Mouse (Mus musculus) layer of hippocampus, adult 2 months (tissue): ENCODE measurements around the gene Drc3. TPM values are rescaled to one million over a fixed set of nuclear protein-coding genes. Genes with fewer than 3 reads are reported as not detected.
A peak's percentile ranks its signal among the peaks of the same experiment; 100 is the strongest.

ENCODE experiments used
- DNase-seq, 2 experiments: peaks; one replicate each; pipeline ENCODE4 v3.0.0; 2022; ENCODE audit warnings: low spot score in 2 of 2
- H3K27ac ChIP-seq: fragments of 200-600 bp; 2 replicates; pipeline ENCODE4 v1.8.1; 2022
- H3K4me3 ChIP-seq: fragments of 200-600 bp; 2 replicates; pipeline ENCODE4 v1.8.1; 2022; ENCODE audit warnings: mild to moderate bottlenecking
- CTCF ChIP-seq: fragments of 200-600 bp; conservative IDR thresholded peaks from 2 replicates; pipeline ENCODE4 v1.8.1; 2022; ENCODE audit warnings: antibody characterized with exemption, mild to moderate bottlenecking, moderate library complexity
- total RNA-seq, 2 experiments: library from RNA; stranded (reverse); gene quantifications; 2 replicates each; pipeline ENCODE4 v1.2.3; 2021

Drc3 gene
- total RNA-seq, 2 experiments from 2014 or later: 6.4 to 8.0 TPM

DNA sequence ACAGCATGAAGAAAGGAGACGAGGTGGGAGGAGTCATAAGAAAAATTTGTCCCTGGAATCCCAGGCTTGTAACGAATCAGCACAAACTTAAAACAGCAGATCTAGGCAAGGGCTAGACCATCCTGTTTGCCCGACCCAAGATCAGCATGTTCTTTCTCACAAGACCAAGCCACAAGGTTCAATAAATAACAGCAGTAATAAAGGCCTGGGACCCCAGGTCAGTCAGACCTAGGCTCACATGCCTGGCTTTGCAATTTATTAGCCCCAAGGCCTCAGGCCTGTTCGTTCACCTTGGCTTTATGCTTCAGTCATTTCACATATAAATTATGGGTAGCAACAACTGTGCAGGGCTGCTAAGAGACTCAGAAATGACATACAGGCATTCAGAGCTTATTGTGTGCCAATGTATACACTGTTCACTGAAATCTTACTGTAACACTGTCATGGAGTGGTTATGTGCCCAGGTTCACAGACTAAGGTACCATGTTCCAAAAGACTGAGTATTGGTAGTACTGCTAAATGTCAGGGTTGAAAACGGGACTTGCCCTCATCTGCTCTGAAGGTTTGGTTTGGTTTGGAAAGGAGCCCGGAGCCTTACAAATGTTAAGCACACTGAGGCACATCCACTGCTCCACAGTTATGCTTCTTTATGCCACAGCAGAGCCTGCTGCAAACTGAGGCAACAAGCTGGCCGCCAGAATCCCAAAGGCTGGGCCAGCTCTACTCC is 35.6 kb upstream of the Drc3 start:
- H3K27ac ChIP-seq: peak overlapping the region; percentile 85
- no peak for TF ChIP-seq CTCF
- H3K4me3 ChIP-seq: no peak overlapping the region
- no peak for DNase-seq

DNA sequence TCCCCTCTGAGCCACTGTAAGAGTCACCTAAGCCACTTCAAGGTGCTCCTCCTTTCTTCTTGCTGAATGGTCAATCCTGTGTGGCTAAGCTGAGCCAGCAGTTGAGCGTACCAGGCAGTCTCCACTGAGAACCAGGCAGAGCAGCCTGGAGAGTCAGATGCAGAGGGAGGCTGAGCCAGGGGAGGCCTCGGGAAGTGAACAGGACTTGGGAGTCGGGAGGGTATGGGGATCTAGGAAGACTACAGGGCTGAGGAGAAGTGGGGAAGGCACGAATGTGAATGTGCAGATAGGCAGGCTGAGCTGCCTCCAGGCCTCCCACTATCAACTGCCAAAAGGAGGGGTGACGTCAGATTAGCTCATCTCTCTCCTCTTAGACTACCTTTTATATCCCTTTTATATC is 34.4 kb upstream of the Drc3 start:
- DNase-seq: no peak
- H3K27ac ChIP-seq: peak overlapping the region; percentile 85
- no peak overlapping the region for H3K4me3 ChIP-seq
- no peak for TF ChIP-seq CTCF

DNA sequence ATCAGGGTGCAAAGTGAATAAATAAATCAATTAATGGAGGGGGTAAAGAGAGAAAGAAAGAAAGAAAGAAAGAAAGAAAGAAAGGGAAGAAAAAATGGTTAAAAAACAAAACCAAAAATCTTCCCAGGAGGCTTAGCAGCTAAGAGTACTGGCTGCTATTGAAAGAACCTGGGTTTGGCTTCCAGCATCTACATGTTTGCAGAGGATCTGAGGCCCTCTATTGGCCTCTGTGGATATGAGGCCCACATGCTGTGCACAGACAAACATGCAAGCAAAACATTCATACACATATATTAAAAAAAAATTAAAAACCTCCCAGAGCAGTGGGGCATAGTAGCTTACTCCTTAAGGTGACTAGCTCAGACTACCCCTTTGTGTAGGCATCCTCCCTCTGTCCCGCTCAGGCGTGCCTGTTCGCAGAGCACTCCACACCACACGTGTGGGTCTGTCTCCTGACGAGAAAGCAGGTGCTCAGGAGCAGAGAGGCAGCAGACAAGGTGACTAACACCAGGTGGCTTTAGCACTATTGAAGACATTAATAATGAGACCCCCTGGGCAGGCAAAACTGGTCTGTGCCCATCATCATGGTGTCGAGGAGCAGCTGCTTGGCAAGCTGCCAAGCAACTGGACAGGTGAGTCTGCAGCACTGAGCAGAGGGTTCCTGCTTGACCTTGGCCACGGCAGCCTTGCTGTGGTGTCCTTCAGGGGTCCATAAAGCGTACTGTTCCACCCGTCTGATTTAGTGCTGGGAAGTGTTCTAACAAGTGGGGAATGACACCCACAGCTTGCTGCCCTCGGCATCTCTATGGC is 33.7 kb upstream of the Drc3 start:
- peak; percentile 67 for TF ChIP-seq CTCF
- Histone ChIP-seq H3K4me3 (no peak overlapping the region), H3K27ac (peak overlapping the region; percentile 85)
- DNase-seq: no peak

DNA sequence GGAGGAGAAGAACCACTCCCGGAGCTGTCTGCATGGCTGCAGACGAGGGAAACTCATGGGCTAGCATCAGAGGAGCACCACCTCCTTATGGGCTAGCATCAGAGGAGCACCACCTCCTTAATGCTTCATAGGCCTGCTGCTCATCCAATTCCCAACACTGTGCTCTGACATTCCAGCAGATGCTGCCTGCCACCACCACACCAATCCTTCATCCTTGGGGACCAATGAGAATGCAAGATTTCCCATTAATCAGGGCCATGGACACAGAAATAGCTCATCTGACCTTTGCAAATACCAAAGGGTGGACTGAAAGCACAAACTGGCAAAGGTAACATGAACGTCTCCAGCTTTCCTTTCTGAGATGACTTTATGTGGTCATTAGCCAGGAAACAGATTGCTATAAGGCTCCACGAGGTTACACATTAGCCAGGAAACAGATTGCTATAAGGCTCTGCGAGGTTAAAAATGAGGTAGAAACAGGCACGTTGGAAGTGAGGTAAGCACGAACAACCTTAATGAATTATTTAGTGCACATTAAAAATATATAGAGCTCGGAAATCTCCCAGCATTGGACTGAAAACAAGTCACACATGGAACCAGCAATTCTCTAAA is 32.6 kb upstream of the Drc3 start:
- peak overlapping the region; percentile 85 for H3K27ac ChIP-seq

DNA sequence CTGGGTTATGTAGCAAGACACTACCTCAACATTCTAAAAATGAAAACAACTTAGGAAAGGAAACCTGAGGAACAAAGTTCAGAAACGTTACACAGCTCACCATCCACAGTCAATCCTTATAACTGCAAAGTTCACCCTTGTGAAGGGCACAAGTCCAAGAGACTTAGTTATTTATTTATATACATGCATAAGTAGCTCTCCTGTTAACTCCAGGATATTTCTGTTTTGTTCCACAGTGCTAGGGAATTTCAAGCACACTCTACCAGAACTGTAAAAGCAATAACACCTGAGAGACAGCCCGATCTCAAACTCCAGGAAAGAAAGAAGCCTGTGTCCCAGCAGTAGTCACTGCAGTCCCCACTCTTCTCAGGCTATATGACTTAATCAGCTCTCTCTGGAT is 31.7 kb upstream of the Drc3 start:
- H3K27ac ChIP-seq: peak overlapping the region; percentile 85; the same call in 1 of the 2 replicates

More for the DNA sequence above, 32.6 kb upstream of the Drc3 start:
- H3K4me3 ChIP-seq: no peak overlapping the region
- DNase-seq: no peak
- no peak for TF ChIP-seq CTCF

DNA sequence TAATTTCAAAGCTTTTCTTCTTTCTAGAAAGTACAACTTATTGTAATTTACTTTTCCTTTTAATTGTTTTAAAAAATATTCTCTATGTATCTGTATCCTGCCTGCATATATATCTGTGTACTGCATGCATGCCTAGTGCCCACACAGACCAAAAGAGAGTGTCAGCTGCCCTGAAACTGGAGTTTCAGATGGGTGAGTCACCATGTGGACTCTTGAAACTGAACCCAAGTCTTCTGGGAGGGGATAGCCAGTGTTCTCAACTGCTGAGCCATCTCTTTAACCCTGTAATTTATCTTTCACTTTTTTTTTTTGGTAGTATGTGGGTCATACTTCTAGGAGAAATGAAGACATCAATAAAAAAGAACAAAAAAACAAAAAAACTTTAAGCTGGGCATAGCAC is 29.4 kb upstream of the Drc3 start:
- TF ChIP-seq CTCF: no peak
- Histone ChIP-seq H3K4me3 (no peak overlapping the region), H3K27ac (no peak overlapping the region)
- no peak for DNase-seq

More for the DNA sequence above, 31.7 kb upstream of the Drc3 start:
- TF ChIP-seq CTCF: no peak
- H3K4me3 ChIP-seq: no peak overlapping the region
- DNase-seq: no peak

DNA sequence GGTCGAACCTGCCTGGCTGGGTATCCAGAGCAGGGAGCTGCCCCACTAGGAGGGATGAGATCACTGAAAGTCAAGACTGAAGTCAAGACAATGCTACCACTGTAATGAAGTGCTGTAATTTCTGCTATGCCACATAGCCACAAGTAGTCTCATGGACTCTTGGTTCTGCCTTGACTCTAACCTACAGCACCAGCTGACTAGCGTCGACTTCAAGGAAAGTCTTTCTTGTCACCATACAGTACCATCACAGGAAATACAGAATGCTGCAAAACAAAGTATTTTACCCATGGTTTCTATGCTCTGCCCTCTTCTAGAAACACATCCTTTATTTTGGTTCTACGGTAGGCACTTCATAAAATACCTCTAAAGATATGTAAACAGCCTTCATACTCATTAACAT is 22.6 kb upstream of the Drc3 start:
- DNase-seq: no peak
- no peak overlapping the region for H3K4me3 ChIP-seq
- no peak overlapping the region for H3K27ac ChIP-seq
- no peak for TF ChIP-seq CTCF

DNA sequence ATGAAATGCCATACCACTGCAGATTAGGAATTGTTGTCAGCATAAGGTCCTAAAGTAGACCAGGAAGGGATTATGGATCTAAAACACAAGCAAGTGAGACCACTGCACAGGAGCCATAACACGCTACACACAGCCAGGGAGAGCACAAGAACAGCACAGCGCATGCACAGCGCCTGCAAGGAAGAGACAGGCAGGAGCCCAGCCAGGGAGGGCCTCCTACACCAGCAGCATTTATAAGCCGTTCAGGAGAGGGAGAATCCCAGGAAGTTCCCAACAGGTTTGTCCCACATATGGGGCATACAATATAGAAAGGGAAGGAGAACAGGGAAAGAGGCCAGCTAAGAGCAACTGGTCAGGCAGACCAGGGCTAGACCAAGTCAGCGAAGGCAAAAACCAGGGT is 19.7 kb upstream of the Drc3 start:
- no peak for TF ChIP-seq CTCF
- H3K4me3 ChIP-seq: no peak overlapping the region
- DNase-seq: no peak
- H3K27ac ChIP-seq: peak overlapping the region; percentile 78

DNA sequence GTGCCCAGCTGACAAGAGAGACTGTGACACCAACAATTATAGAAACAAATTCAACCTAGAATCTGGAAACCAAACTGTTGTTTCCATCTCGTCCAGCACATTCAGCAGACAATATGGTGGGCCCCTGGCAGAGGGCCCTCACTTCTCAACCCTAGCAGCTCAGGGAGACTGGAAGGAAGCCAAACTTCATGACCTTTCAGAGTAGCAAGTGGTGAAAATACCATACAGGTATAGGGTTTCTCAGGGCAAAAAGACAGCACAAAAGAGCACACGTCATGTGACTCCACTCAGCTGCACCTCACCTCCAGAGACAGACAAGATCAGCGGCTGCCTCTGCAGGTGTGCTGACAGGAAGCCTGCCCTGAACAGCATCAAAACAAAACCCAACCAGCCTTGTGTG is 19.0 kb upstream of the Drc3 start:
- Histone ChIP-seq H3K4me3 (no peak overlapping the region), H3K27ac (peak overlapping the region; percentile 78)
- no peak for TF ChIP-seq CTCF
- no peak for DNase-seq

DNA sequence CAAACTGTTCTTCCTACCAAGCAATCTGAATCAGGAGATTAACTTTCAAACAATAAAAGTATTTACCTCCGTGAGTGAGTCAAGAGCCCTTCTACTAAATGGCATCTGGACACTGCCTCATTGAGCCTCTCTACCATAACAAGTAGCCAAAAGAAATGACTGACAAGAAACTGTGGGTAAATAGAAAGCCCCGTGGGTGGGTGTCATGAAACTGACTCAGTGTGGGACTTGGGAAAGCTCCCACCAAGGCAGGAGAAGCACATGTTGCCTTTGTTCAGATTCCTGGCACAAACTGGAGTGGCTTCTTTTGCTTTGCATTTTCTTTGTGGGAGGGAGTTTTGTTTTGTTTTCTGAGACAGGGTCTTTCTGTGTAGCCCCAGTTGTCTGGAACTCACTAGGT is 17.4 kb upstream of the Drc3 start:
- no peak for TF ChIP-seq CTCF
- no peak for DNase-seq
- Histone ChIP-seq H3K4me3 (no peak overlapping the region), H3K27ac (peak overlapping the region; percentile 59)

DNA sequence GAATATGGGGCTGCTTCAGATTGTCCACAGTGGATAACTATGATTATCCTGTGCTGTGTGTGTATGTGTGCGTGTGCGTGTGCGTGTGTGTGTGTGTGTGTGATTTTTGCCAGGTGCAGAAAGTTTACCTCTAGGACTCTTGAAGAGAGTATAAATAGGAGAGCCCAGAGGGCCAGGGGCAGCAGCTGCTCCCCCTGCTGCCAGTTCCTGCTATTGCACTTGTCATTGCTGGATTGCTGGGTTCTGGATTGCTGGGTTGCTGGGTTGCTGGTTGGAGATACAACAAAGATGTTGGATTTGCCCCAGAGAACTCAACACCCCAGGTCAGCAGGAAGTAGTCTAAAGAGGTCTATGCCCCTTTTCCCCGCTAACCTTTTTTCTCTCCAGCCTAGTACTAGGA is 14.8 kb upstream of the Drc3 start:
- TF ChIP-seq CTCF: peak; percentile 69
- H3K4me3 ChIP-seq: no peak overlapping the region
- peak in 1 of 2 experiments; percentile 44 for DNase-seq
- H3K27ac ChIP-seq: no peak overlapping the region

DNA sequence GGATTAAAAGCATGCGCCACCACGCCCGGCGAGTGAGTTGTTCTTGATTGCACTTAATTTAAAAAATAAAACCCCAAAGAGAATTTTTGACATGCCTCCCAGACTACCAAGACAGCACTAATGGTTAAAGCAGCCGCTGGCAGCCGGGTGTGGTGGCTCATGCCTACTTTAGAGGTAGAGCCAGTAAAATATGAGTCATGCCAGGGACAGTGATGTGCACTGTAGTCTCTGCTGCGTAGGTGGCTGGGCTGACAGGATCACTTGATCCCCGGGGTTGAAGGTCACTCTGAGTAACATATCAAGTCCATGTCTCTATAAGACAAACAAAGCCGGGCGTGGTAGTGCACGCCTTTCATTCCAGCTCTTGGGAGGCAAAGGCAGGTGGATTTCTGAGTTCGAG is 13.8 kb upstream of the Drc3 start:
- no peak for DNase-seq
- Histone ChIP-seq H3K27ac (no peak overlapping the region), H3K4me3 (no peak overlapping the region)
- no peak for TF ChIP-seq CTCF

DNA sequence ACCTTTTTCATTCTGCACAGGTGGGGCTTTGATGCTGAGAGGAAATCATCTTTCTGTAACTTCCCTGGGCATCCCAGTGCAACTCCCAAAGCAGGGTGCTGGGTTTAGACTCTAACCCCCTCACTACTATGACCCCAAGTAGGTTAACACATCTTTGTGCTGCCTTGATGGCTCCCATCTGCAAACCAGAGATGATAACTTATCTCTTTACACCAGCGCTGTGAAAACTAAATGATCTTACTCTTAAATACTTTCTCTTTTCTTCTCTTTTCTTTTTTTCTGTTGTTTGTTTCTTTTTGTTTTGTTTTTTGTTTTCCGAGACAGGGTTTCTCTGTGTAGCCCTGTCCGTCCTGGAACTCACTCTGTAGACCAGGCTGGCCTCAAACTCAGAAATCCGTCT is 7.3 kb upstream of the Drc3 start:
- TF ChIP-seq CTCF: no peak
- H3K4me3 ChIP-seq: no peak overlapping the region
- no peak for DNase-seq
- peak overlapping the region; percentile 49 for H3K27ac ChIP-seq
